Mouse (Mus musculus): ENCODE results near the gene Fgd6.

GRCm38 (mm10) chr10:94062357-94062756, 26.6 kb downstream of the Fgd6 start:
- TF ChIP-seq POLR2A (IDR thresholded peaks at IDR 0.05; ENCODE audit: low read depth, low read length) (no peak), CTCF (IDR thresholded peaks at IDR 0.05; ENCODE audit: extremely low read depth, insufficient read depth, insufficient read length, insufficient replicate concordance) (no peak)

All from spleen, adult 2 months (tissue).